Mouse (Mus musculus): Measurements from ENCODE around the gene Fars2. TPM values are rescaled to one million over a fixed set of nuclear protein-coding genes. Genes with fewer than 3 reads are reported as not detected.

Gene Fars2
- polyA plus RNA-seq, 1 experiment from 2014 or later, result 28.9 TPM

DNA sequence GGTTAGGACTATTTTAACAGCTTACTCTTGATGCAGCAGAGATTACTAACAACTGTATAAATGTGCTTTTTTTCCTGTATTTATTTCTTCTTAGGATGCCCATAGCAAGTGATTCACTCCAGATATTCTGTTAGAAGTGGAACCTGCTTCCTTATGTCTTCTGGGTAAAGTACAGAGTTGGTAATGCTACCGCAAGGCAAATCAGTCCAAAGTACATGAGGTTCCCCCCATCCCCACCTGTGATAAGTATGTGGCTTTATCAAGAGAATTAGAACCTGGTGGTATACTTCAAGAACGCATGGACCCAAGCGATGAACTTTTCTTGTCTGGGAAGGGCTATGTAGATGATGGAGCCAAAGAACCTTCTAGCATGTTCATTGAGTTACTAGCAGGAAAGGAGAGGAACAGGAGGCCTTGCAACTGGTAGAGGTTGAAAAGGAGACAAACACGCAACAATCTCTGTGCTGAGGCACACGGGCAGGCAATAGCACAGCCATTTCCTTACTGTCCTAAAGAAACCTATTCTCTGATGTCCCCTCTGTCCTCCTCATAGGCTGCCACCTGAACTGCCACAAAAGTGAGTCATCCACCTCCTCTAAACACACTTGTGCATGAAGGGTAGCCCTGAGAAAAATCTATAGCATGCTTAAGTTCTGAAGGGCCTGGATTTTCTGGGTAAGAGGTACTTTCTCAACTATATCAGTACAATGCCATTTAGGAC, 603.2 kb downstream of the Fars2 start:
- H3K4me2 ChIP-seq, result no peak overlapping the region
- no peak overlapping the region for H3K9ac ChIP-seq
- no peak overlapping the region for H3K4me3 ChIP-seq
- 92% methylated on average over 5 of the region's 5 CpGs for WGBS
- no peak for ATAC-seq (ENCODE audit: low read depth)
- no peak overlapping the region for H3K27ac ChIP-seq (replicated peaks)
- no peaks in the 10 kb centered on the region for H3K36me3 ChIP-seq
- H3K9me3 ChIP-seq, result no peaks in the 10 kb centered on the region
- H3K27me3 ChIP-seq, result peaks cover 56% of the 10 kb centered on the region
- peaks cover 23% of the 10 kb centered on the region for H3K4me1 ChIP-seq (replicated peaks)

DNA sequence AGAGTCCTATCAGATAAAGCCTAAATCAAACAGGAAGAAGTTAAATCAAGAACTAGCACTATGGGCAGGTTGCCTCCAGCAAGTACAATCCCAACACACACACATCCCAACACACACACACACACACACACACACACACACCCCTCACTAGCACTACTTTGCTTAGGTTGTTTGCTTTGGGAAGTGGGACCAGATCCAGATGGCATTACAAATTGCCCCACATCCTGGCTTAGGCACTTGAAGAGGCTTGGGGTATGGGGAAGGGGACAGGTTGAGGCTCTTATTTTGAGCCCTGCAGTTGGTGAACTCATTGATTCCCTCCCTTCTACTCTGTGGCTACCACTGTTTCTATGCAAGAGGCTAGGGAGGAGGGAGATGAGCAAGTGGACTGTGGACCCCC, 605.1 kb downstream of the Fars2 start:
- no peaks in the 10 kb centered on the region for H3K9me3 ChIP-seq
- peaks cover 38% of the 10 kb centered on the region for H3K4me1 ChIP-seq (replicated peaks)
- H3K4me2 ChIP-seq, result no peak overlapping the region
- H3K36me3 ChIP-seq, result no peaks in the 10 kb centered on the region
- H3K27ac ChIP-seq (replicated peaks), result no peak overlapping the region
- H3K27me3 ChIP-seq, result peaks cover 69% of the 10 kb centered on the region
- no peak for ATAC-seq (ENCODE audit: low read depth)
- H3K9ac ChIP-seq, result no peak overlapping the region
- H3K4me3 ChIP-seq, result no peak overlapping the region

DNA sequence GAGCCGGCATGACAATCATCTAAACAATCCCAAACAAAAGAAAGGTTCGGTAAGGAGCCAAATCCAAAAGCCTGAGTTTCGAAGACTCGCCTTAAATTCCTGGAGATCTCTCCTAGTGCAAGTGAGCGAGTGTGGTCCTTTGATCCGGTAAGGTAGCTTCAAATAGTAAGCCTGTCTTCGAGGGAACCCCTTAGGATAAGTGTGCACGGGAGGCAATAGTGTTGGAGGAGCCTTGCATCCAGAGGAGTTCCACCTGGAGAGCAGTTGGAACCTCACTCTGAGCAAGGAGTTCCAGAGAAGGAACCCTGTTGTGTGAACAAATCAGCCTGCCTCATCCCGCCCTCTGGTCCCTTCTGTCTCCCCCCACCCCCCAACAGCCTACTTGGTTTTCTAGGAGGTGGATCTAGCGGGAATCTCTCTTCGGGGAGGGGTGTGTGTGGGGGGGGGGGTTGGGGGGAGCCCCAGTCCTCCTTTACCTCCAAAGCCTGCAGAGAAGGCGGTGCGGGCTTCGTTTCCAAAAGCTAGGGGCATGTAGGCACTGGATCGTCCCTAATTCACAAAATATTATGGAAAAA, 606.6 kb downstream of the Fars2 start:
- H3K4me1 ChIP-seq (replicated peaks), result peaks cover 47% of the 10 kb centered on the region
- no peak overlapping the region for H3K4me3 ChIP-seq
- 0 out of 2 replicates have a peak overlapping the region, but pooled peaks have one; percentile 19 for H3K9ac ChIP-seq
- H3K9me3 ChIP-seq, result no peaks in the 10 kb centered on the region
- H3K4me2 ChIP-seq, result peak overlapping the region; percentile 45
- 0 out of 2 replicates have a peak, but pooled peaks have one; percentile 3 for ATAC-seq (ENCODE audit: low read depth)
- peaks cover 82% of the 10 kb centered on the region for H3K27me3 ChIP-seq
- 2% methylated on average over 15 of the region's 15 CpGs for WGBS
- peak overlapping the region; percentile 92 for H3K27ac ChIP-seq (replicated peaks)
- H3K36me3 ChIP-seq, result no peaks in the 10 kb centered on the region

DNA sequence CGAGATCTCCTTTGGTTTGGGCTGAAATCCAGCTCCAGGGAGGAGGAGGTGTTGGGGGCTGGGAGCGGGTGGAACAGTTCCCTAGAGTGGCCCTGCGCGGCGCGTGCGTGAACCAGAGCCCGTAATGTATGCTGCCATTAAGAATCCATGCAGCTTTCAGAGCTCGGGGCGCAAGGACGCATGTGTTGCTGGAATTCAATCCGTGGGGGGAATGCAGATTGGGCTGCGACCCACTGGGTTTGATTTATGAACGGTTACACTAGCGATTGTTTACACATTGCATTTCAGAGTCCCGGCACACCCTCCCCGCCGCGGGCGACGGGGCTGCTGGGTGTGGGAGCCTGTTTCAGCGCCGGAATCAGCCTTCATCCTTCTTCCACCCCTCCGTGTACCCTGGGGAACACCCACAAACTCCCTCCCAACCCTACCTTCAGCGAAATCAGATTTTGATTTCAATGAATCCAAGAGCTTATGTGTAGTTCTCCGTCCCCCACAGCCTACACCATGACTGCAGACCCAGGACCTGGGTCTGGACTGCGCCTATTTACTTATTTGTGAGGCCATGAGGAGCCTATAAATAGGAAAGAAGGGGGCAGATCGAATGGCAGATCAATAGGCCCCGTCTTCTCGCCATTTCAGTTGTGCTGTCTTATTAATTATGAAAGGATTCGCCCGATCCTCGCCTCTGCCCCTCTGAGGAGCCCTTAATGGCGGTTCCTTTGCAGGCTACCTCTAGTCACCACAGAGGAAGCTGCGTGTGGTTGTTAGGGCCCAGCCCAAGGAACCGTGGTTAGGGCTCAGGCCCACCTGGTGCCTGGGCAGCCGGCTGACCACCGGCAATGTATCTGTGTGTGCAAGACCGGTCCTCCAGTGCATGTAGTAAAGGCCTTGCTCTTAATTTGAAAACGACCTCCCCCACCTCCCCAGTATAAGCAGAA, 607.6 kb downstream of the Fars2 start:
- peaks cover 55% of the 10 kb centered on the region for H3K4me1 ChIP-seq (replicated peaks)
- H3K4me2 ChIP-seq, result peak overlapping the region; percentile 45
- peak overlapping the region; percentile 59 for H3K9ac ChIP-seq
- peaks cover 91% of the 10 kb centered on the region for H3K27me3 ChIP-seq
- H3K36me3 ChIP-seq, result no peaks in the 10 kb centered on the region
- peak overlapping the region; percentile 92 for H3K27ac ChIP-seq (replicated peaks)
- no peaks in the 10 kb centered on the region for H3K9me3 ChIP-seq
- peak; percentile 86 for ATAC-seq (ENCODE audit: low read depth)
- under 1% methylated on average over 40 of the region's 40 CpGs for WGBS
- peak overlapping the region; percentile 19 for H3K4me3 ChIP-seq

DNA sequence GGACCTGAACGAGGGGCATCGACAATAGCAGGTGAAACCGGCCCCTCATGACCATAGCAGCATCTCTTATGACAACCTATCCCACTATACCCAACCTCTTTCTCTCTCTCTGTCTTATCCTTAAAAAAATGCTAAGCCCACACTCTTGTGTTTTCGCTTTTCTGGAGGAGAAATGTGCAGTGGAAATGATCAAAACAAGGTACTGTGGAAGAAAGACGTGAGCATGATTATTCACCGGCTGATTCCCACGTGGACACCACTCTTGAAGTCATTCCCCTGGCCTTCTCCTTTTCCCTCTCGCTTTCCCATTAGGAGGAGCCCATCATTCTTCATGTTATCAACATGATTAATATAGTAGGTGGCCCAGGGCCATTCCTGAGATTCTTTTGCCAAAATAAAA, 608.7 kb downstream of the Fars2 start:
- Histone ChIP-seq H3K9me3 (no peaks in the 10 kb centered on the region), H3K27ac (replicated peaks) (peak overlapping the region; percentile 97), H3K36me3 (no peaks in the 10 kb centered on the region), H3K4me3 (peak overlapping the region; percentile 7; the same call in 1 of the 2 replicates), H3K27me3 (peaks cover 90% of the 10 kb centered on the region), H3K9ac (peak overlapping the region; percentile 87), H3K4me1 (replicated peaks) (peaks cover 57% of the 10 kb centered on the region), H3K4me2 (peak overlapping the region; percentile 72)
- no peak for ATAC-seq (ENCODE audit: low read depth)
- 2% methylated on average over 8 of the region's 8 CpGs for WGBS

DNA sequence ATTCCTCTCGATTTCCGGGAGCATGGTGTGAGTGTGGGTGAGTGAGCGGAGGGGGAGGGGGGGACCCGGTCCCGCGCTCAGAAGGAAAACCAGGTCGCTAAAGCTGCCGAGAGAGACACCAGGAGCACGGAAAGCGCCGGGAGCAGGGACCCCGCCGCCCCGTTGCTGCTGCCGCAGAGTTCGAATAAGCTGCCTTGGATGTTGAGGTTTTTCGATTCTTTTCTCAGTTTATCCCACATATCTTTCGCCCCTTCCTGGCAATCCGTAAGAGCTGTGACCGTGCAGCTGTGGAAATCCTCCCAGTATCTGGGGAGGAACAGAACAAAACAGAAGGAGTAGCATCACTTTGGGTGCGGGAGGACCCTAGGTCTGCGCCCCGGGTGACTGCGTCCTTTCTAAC, 609.3 kb downstream of the Fars2 start:
- ATAC-seq (ENCODE audit: low read depth), result no peak
- H3K27me3 ChIP-seq, result peaks cover 91% of the 10 kb centered on the region
- H3K9ac ChIP-seq, result peak overlapping the region; percentile 87
- H3K4me1 ChIP-seq (replicated peaks), result peaks cover 57% of the 10 kb centered on the region
- H3K27ac ChIP-seq (replicated peaks), result peak overlapping the region; percentile 97
- H3K4me3 ChIP-seq, result peak overlapping the region; percentile 54
- no peaks in the 10 kb centered on the region for H3K9me3 ChIP-seq
- H3K36me3 ChIP-seq, result no peaks in the 10 kb centered on the region
- under 1% methylated on average over 24 of the region's 24 CpGs for WGBS
- H3K4me2 ChIP-seq, result peak overlapping the region; percentile 72

DNA sequence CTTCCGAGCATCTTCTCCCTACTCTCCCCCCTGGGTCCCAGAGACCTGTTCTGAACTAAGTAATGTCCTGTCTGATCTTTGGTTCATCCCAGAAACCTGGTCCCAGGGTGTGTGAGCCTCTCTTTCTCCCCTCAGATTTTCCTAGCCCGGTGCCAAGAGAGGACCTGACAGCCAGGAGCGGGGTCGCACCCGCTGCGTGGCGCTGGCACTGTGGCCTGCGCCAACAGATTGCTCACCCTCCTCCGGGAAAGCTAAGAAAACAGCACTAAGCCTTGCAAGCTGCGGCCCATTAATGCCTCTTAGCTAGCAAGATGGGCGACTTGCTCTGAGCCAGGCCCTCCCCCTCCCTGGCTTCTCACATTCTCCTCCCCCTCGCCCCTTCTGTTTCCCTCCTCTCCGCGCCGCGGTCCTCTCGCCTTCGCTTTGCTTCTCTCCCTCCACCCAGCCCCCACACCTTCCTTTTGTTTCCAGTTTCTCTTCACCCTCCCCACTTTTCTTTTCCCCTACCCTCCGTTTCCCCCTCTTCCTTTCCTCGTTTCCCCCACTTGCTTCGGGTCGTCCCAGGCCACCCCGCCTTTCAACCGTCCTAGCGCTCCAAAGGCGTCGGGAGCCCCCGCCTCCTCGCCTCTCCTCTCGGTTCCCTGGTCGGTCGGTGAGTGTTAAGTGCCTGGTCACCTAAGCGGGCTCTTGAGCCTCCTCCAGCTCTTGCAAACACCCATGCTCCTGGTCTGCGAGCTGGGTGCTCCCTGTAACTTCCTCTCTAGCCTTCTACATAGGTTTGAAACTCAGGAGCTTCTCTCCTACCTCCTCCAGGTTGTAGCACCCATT, 610.0 kb downstream of the Fars2 start:
- no peaks in the 10 kb centered on the region for H3K9me3 ChIP-seq
- under 1% methylated on average over 34 of the region's 34 CpGs for WGBS
- peak; percentile 62 for ATAC-seq (ENCODE audit: low read depth)
- peak overlapping the region; percentile 54 for H3K4me3 ChIP-seq
- no peaks in the 10 kb centered on the region for H3K36me3 ChIP-seq
- peak overlapping the region; percentile 72 for H3K4me2 ChIP-seq
- peaks cover 85% of the 10 kb centered on the region for H3K27me3 ChIP-seq
- peaks cover 57% of the 10 kb centered on the region for H3K4me1 ChIP-seq (replicated peaks)
- peak overlapping the region; percentile 97 for H3K27ac ChIP-seq (replicated peaks)
- peak overlapping the region; percentile 87 for H3K9ac ChIP-seq

DNA sequence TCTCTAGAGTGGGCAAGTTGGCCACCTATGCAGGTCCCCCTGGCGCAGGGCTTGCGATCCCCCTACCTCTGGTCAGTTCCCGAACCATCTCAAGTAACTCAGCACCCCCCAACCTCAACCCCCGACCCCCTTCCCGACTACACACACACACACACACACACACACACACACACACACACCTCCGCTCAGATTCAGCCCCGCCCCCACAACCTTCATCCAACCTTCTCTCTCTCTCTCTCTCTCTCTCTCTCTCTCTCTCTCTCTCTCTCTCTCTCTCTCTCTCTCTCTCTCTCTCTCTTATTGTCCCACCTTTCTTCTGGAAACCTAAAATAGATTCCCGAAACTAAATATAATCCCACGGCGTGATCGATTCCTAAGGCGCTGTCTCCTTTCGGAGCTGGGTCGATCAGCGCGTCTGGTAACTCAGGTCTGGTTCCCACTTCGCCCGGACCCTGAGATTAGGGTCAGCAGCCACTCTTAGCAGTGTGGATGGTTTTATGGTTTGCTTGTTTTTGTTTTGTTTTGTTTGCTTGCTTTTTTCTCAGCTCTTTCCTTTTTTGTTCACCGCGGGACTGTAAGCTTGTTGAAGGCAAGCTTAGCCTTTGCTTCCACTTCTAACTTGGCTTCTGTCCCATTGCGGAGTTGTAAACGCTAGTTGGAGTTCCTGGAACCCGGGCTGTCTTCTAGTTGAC, 610.7 kb downstream of the Fars2 start:
- no peak for ATAC-seq (ENCODE audit: low read depth)
- peaks cover 53% of the 10 kb centered on the region for H3K4me1 ChIP-seq (replicated peaks)
- no peaks in the 10 kb centered on the region for H3K9me3 ChIP-seq
- peaks cover 84% of the 10 kb centered on the region for H3K27me3 ChIP-seq
- WGBS, result under 1% methylated on average over 20 of the region's 23 CpGs
- peak overlapping the region; percentile 72 for H3K4me2 ChIP-seq
- H3K9ac ChIP-seq, result peak overlapping the region; percentile 87
- peak overlapping the region; percentile 54 for H3K4me3 ChIP-seq
- H3K36me3 ChIP-seq, result no peaks in the 10 kb centered on the region
- H3K27ac ChIP-seq (replicated peaks), result peak overlapping the region; percentile 97

DNA sequence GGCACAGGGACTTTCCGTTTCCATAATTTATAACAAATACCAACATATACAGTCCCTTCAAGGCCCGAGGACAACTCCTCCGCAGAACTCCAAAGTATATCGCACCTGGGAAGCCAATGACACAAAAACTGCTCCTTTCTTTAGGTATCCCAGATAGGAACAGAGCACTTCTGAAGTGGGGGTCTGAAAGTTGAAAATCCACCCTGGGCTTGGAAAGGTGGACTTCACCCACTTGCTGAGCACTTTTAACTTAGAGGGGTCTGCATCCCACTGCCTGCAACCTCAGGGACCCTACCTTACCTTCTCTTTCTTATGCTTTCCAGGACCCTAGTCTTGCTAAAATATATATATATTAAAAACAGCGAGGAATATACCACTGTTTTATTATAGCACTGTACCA, 611.3 kb downstream of the Fars2 start:
- H3K9ac ChIP-seq, result peak overlapping the region; percentile 87
- no peak for ATAC-seq (ENCODE audit: low read depth)
- H3K4me3 ChIP-seq, result peak overlapping the region; percentile 54
- no peaks in the 10 kb centered on the region for H3K36me3 ChIP-seq
- H3K4me2 ChIP-seq, result peak overlapping the region; percentile 72
- peak overlapping the region; percentile 97 for H3K27ac ChIP-seq (replicated peaks)
- H3K27me3 ChIP-seq, result peaks cover 82% of the 10 kb centered on the region
- H3K4me1 ChIP-seq (replicated peaks), result peaks cover 53% of the 10 kb centered on the region
- H3K9me3 ChIP-seq, result no peaks in the 10 kb centered on the region
- 5% methylated on average over 5 of the region's 5 CpGs for WGBS

DNA sequence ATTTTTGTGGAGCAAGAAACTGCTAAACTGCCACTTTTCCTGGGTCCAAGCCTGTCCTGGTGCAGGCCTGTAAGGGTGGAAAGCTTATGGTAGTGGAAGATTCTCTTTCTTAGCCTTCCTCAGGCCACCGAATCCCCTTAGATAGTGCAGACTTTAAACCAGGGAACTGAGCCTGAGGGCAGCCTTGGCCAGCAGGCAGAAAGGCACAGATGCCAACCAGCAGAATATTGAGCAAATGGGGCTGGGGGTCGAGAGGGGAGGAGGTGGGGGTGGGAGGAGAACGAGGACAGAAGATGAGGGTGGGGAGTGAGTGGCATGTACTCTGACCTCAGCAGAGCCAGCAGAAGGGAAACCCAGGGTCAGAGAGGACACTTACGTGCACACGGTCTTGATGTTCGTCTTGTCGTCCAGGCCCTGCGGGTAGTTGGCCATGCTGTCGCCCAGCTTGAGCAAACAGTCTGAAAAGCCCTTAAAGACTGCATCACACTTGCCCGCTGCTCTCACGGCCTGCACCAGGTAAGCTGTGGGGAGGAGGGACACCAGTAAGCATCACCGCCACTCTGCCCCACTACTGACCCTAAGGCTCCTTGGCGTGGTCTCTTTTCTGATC, 612.6 kb downstream of the Fars2 start:
- H3K36me3 ChIP-seq, result no peaks in the 10 kb centered on the region
- peak overlapping the region; percentile 87 for H3K9ac ChIP-seq
- peak overlapping the region; percentile 72 for H3K4me2 ChIP-seq
- H3K27me3 ChIP-seq, result peaks cover 81% of the 10 kb centered on the region
- ATAC-seq (ENCODE audit: low read depth), result no peak
- peak overlapping the region; percentile 54 for H3K4me3 ChIP-seq
- H3K27ac ChIP-seq (replicated peaks), result peak overlapping the region; percentile 97
- peaks cover 43% of the 10 kb centered on the region for H3K4me1 ChIP-seq (replicated peaks)
- no peaks in the 10 kb centered on the region for H3K9me3 ChIP-seq
- WGBS, result under 1% methylated on average over 13 of the region's 13 CpGs
